Mouse (Mus musculus) neutrophil, adult 83 days (primary cell): ENCODE data around the gene Gopc. TPM values are rescaled to one million over a fixed set of nuclear protein-coding genes. Genes with fewer than 3 reads are reported as not detected.

ENCODE experiments used
- total RNA-seq, 2 experiments: library from RNA; stranded (reverse); gene quantifications; one replicate each; pipeline ENCODE4 v1.2.4; 2023

Gopc gene
- 10 to 100 TPM; 10.1 to 11.2 TPM for total RNA-seq

GRCm38 (mm10) chr10:52381845-52382591 is at the start of gene Gopc:
Gene Gopc, minus strand, starts transcription at chr10:52382124.

GRCm38 (mm10) chr10:52417299-52417997 is 35.5 kb upstream of the Gopc start, which contains the start of gene Nus1:
Gene Nus1, plus strand, starts transcription at chr10:52417547.

GRCm38 (mm10) chr10:52388922-52389430 is 7.1 kb upstream of the Gopc start, which contains the start of gene Nepn:
Gene Nepn, plus strand, starts transcription at chr10:52388972.

GRCm38 (mm10) chr10:52358467-52358866 is 23.5 kb downstream of the Gopc start, which contains the start of gene Gm26741:
Gene Gm26741, plus strand, starts transcription at chr10:52358767.

Other genes starting within 250 kb of the Gopc start
- gene Ros1, start 186.9 kb downstream of the Gopc start, total RNA-seq, result not detected
- under 1 TPM; 0.48 to 0.77 TPM for gene Dcbld1, start 148.5 kb downstream of the Gopc start, total RNA-seq
- gene Gm26741, start 23.4 kb downstream of the Gopc start, total RNA-seq, result not detected
- gene Nepn, start 6.8 kb upstream of the Gopc start, total RNA-seq, result not detected
- gene Nus1, start 35.4 kb upstream of the Gopc start, total RNA-seq, result 10 to 100 TPM; 16.9 to 18.4 TPM